In the genomic region with DNA sequence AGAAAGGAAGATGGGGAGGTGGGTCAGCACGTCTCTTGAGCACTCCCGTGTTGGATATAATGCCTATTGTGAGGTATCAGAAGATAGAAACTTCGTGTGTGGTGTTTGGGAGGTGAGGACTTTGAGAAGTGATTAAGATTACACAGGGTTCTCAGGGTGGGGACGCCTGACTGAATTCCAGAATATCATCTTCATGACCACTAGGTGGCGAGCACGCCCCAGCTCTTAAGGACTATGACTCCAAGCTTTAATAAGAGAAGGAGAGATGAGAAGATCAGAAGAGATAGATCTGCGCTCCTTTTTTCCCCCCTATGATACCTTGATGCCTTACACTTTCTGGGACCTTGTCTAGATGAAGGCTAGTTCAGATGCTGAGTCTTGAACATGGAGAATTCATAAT, we compare ENCODE assay signal across 8 mouse cellular contexts. TPM values are rescaled to one million over a fixed set of nuclear protein-coding genes. Genes with fewer than 3 reads are reported as not detected.
DNase-seq lines count a peak whose midpoint lies in the region; ATAC-seq and TF ChIP-seq lines count a peak whose summit lies in the region.

No protein-coding gene starts in this region.

- H3K9ac ChIP-seq in midbrain, embryonic 13.5 days (replicated peaks) = no peak overlapping the region

- H3K4me2 ChIP-seq in midbrain, embryonic 13.5 days (replicated peaks) = no peak overlapping the region

- DNase-seq in heart, adult 11 months = peak; percentile 91
- DNase-seq in heart, postnatal 25 days (ENCODE audit: low spot score) = no peak
- no peak for DNase-seq in Patski (ENCODE audit: low read depth, low spot score)
- peak; percentile 83 for DNase-seq in embryo, embryonic 10 days (ENCODE audit: low spot score)
- DNase-seq in hindbrain, embryonic 10.5 days (ENCODE audit: low spot score) = peak; percentile 38
- peak; percentile 52 to 66 for DNase-seq in left cerebral cortex, postnatal 14 days (ENCODE audit: low spot score in 2 of 2)
- DNase-seq in testis, postnatal 14 days (ENCODE audit: low spot score) = peak; percentile 10

- no peak overlapping the region for H3K4me3 ChIP-seq in hindbrain, embryonic 10.5 days
- H3K4me3 ChIP-seq in midbrain, embryonic 13.5 days (replicated peaks) = no peak overlapping the region

- in situ Hi-C loops in Patski (cut with MboI; ENCODE audit: low pct_unique_long_range_greater_than_20kb) = loop anchor here (5.0 kb wide), 2 partner anchors 45 to 1150 kb away; a partner anchor contains a TSS

- no peaks in the 10 kb centered on the region for H3K36me3 ChIP-seq in hindbrain, embryonic 10.5 days
- H3K36me3 ChIP-seq in midbrain, embryonic 13.5 days = no peaks in the 10 kb centered on the region

- intact Hi-C loops in heart, postnatal 25 days (cut with DNase I) = no loop called here
- intact Hi-C loops in left cerebral cortex, postnatal 14 days (cut with DNase I) = no loop called here

- WGBS in hindbrain, embryonic 10.5 days = 10% methylated on average over 7 of the region's 7 CpGs
- 10% methylated on average over 7 of the region's 7 CpGs for WGBS in midbrain, embryonic 13.5 days

- H3K9me3 ChIP-seq in hindbrain, embryonic 10.5 days = no peaks in the 10 kb centered on the region
- H3K9me3 ChIP-seq in midbrain, embryonic 13.5 days = no peaks in the 10 kb centered on the region

- no peak overlapping the region for H3K27ac ChIP-seq in hindbrain, embryonic 10.5 days
- no peak overlapping the region for H3K27ac ChIP-seq in midbrain, embryonic 13.5 days

- peak; percentile 80 for TF ChIP-seq CTCF in Patski (IDR thresholded peaks at IDR 0.05)

- CTCF ChIA-PET in Patski (lab: Charles Lee) = interaction anchor here (0.8 to 2.2 kb wide), 8 partner anchors 9 to 1042 kb away, joined by 3 to 6 read pairs (median 3); a partner anchor contains a TSS

- POLR2A ChIA-PET in Patski (lab: Charles Lee) = no interaction called here

- H3K4me1 ChIP-seq in hindbrain, embryonic 10.5 days (replicated peaks) = no peaks in the 10 kb centered on the region
- peaks cover 10% of the 10 kb centered on the region for H3K4me1 ChIP-seq in midbrain, embryonic 13.5 days (replicated peaks)

- ATAC-seq in Patski = peak; percentile 31
- peak; percentile 54; the same call in 1 of the 2 replicates for ATAC-seq in midbrain, embryonic 13.5 days

- no peaks in the 10 kb centered on the region for H3K27me3 ChIP-seq in Patski
- peaks cover 5% of the 10 kb centered on the region; the same call in 1 of the 2 replicates for H3K27me3 ChIP-seq in hindbrain, embryonic 10.5 days (ENCODE audit: insufficient read depth, poor library complexity, severe bottlenecking)
- H3K27me3 ChIP-seq in midbrain, embryonic 13.5 days = peaks cover 44% of the 10 kb centered on the region

RNA-seq across cellular contexts. Expression of a gene that starts 1.0 kb away (rescaled TPM):
- 1 to 10 TPM; 4.0 to 5.6 TPM for total RNA-seq in heart, postnatal 25 days (2021)
- 2.9 TPM for polyA plus RNA-seq in Patski (2021)
- polyA plus RNA-seq in hindbrain, embryonic 10.5 days (2016; fragmentation: Nextera tagmentation; extraction: Ambion mirVana) = 0.32 and 0.85 TPM in 2 replicates
- total RNA-seq in left cerebral cortex, postnatal 14 days (2021) = 1 to 10 TPM; 1.3 to 2.7 TPM
- 2.6 and 3.5 TPM in 2 replicates for polyA plus RNA-seq in midbrain, embryonic 13.5 days (2015; fragmentation: Nextera tagmentation; extraction: Ambion mirVana)

RNA-seq across cellular contexts. Expression of a gene that starts 46.0 kb away (rescaled TPM):
- 1 to 10 TPM in 1 of 2 experiments, under 1 TPM in 1; 0.84 to 2.3 TPM for total RNA-seq in heart, postnatal 25 days (2021)
- polyA plus RNA-seq in Patski (2021) = 0.69 TPM
- not detected in 2 replicates for polyA plus RNA-seq in hindbrain, embryonic 10.5 days (2016; fragmentation: Nextera tagmentation; extraction: Ambion mirVana)
- not detected for total RNA-seq in left cerebral cortex, postnatal 14 days (2021)
- polyA plus RNA-seq in midbrain, embryonic 13.5 days (2015; fragmentation: Nextera tagmentation; extraction: Ambion mirVana) = not detected in 2 replicates

RNA-seq across cellular contexts. Expression of a gene that starts 49.3 kb away (rescaled TPM):
- total RNA-seq in heart, postnatal 25 days (2021) = not detected
- not detected for polyA plus RNA-seq in Patski (2021)
- not detected in 2 replicates for polyA plus RNA-seq in hindbrain, embryonic 10.5 days (2016; fragmentation: Nextera tagmentation; extraction: Ambion mirVana)
- total RNA-seq in left cerebral cortex, postnatal 14 days (2021) = 1 to 10 TPM; 1.8 TPM
- polyA plus RNA-seq in midbrain, embryonic 13.5 days (2015; fragmentation: Nextera tagmentation; extraction: Ambion mirVana) = not detected in 2 replicates

RNA-seq across cellular contexts. Expression of a gene that starts 50.1 kb away (rescaled TPM):
- total RNA-seq in heart, postnatal 25 days (2021) = 10 to 100 TPM; 18.5 to 27.1 TPM
- 55.2 TPM for polyA plus RNA-seq in Patski (2021)
- 16.8 and 19.4 TPM in 2 replicates for polyA plus RNA-seq in hindbrain, embryonic 10.5 days (2016; fragmentation: Nextera tagmentation; extraction: Ambion mirVana)
- total RNA-seq in left cerebral cortex, postnatal 14 days (2021) = 10 to 100 TPM; 56.4 to 60.6 TPM
- polyA plus RNA-seq in midbrain, embryonic 13.5 days (2015; fragmentation: Nextera tagmentation; extraction: Ambion mirVana) = 20.9 and 28.1 TPM in 2 replicates

Comparison
In these comparisons a context has a peak if more than half of its experiments do, and no peak if none do; other contexts are left out.
1. DNase-seq: peak in heart, adult 11 months (single experiment), embryo, embryonic 10 days (single experiment), hindbrain, embryonic 10.5 days (single experiment), left cerebral cortex, postnatal 14 days (2 of 2) and testis, postnatal 14 days (single experiment); none in heart, postnatal 25 days (single experiment) and Patski (single experiment).